Mouse (Mus musculus) neural tube, embryonic 11.5 days (tissue): ENCODE measurements around the gene Ankrd28. TPM values are rescaled to one million over a fixed set of nuclear protein-coding genes. Genes with fewer than 3 reads are reported as not detected.
A peak's percentile ranks its signal among the peaks of the same experiment; 100 is the strongest.

Source experiments
- ATAC-seq: fragments of 200-750 bp; cut with Nextera tagmentation; 2 replicates; pipeline ENCODE4 v1.8.0; 2017; ENCODE audit warnings: moderate number of reproducible peaks, mild to moderate bottlenecking, moderate TSS enrichment, moderate library complexity; ENCODE audit not compliant: insufficient read depth, low FRiP score, low TSS enrichment
- DNase-seq: peaks from one replicate; pipeline ENCODE4 v3.0.0-alpha.2; 2015; ENCODE audit warnings: low spot score
- H3K27ac ChIP-seq: fragments of 300-500 bp; sonication (generic); 2 replicates; pipeline ENCODE4 v1.5.1; 2014; ENCODE audit warnings: low read depth, mild to moderate bottlenecking, low read length
- H3K27me3 ChIP-seq: fragments of 300-500 bp; sonication (generic); 2 replicates; pipeline ENCODE4 v1.6.1; 2014; ENCODE audit warnings: mild to moderate bottlenecking, low read length, mixed read lengths; ENCODE audit not compliant: control insufficient read depth, insufficient read depth
- H3K36me3 ChIP-seq: fragments of 300-500 bp; sonication (generic); 2 replicates; pipeline ENCODE4 v1.6.1; 2014; ENCODE audit warnings: mild to moderate bottlenecking, low read length, moderate library complexity, mixed read lengths; ENCODE audit not compliant: control insufficient read depth, insufficient read depth
- H3K4me1 ChIP-seq: fragments of 300-500 bp; sonication (generic); 2 replicates; pipeline ENCODE4 v1.6.1; 2014; ENCODE audit warnings: low read length, mixed read lengths; ENCODE audit not compliant: control insufficient read depth, insufficient read depth
- H3K4me2 ChIP-seq: fragments of 300-500 bp; sonication (generic); 2 replicates; pipeline ENCODE4 v1.6.1; 2014; ENCODE audit warnings: low read depth, mild to moderate bottlenecking, moderate library complexity
- H3K4me3 ChIP-seq: fragments of 300-500 bp; sonication (generic); 2 replicates; pipeline ENCODE4 v1.5.1; 2014; ENCODE audit warnings: low read depth, low read length
- H3K9ac ChIP-seq: fragments of 300-500 bp; sonication (generic); 2 replicates; pipeline ENCODE4 v1.6.1; 2014; ENCODE audit warnings: mild to moderate bottlenecking, low read length
- H3K9me3 ChIP-seq: fragments of 300-500 bp; sonication (generic); 2 replicates; pipeline ENCODE4 v1.6.1; 2016; ENCODE audit warnings: low read length; ENCODE audit not compliant: control insufficient read depth
- WGBS: fragments of 180-500 bp; shearing (Covaris S2); extraction: QIAGEN DNeasy Blood & Tissue Kit; methylation state at CpG from one replicate; pipeline ENCODE4 v1.1.7; 2014; 5-methylcytosine and 5-hydroxymethylcytosine counted together
- polyA plus RNA-seq: library from polyadenylated mRNA; unstranded; fragments of >200 nt; fragmentation: Nextera tagmentation; extraction: Ambion mirVana; gene quantifications from 2 replicates; pipeline ENCODE4 v1.2.1, GENCODE M21; 2014

The Ankrd28 gene
- polyA plus RNA-seq, 1 experiment from 2014 or later: 10.2 TPM

DNA sequence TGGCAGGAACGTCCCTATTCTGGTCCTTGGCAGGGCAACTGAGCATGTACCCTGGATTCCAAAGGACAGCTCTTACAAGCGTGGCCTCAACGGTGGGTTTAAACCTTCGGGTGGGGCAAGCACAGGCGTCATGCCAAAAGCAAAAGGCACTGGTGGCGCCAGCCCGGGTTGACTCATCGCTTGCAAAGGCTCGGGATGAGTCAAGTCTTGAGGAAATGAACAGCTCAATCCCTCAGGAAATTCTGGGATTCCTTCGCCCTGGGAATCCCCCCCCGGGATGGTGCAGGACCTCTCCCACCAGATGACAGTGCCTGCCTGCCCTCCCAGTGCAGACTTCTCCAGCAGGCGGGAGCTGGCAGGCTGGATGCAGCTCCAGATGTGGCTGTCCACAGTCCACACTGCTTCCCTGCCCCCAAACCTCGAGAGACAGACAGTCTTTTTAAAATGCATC lies 161.3 kb downstream of the Ankrd28 start:
- peak; percentile 53 for DNase-seq
- no peak overlapping the region for H3K4me2 ChIP-seq
- WGBS: 65% methylated on average over 13 of the region's 13 CpGs
- peaks cover 3% of the 10 kb centered on the region; the same call in 1 of the 2 replicates for H3K36me3 ChIP-seq
- peak overlapping the region; percentile 22 for H3K9ac ChIP-seq
- no peaks in the 10 kb centered on the region for H3K27me3 ChIP-seq
- peak; percentile 51 for ATAC-seq
- H3K4me3 ChIP-seq: no peak overlapping the region
- H3K9me3 ChIP-seq: no peaks in the 10 kb centered on the region
- peak overlapping the region; percentile 79 for H3K27ac ChIP-seq
- H3K4me1 ChIP-seq: peaks cover 20% of the 10 kb centered on the region

DNA sequence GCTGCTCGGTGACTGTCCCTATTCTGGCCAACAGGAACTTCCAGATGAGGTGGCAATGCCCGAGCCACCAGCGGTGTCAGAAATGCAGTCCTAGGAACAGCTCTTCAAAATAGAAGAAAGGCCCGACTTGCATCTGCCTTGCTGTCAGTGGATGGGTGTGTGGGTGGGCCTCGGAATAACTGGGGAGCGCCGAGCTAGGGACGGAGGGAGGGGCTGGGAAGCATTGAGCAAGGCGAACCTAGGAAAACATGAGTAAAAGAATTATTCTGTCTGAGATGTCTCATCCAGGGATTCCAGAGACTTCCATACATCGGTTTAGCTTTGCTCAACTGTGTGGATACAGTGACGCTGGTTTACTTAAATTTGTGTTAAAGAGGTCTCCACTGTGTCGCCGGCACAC lies 162.1 kb downstream of the Ankrd28 start:
- Histone ChIP-seq H3K4me2 (no peak overlapping the region), H3K36me3 (peaks cover 3% of the 10 kb centered on the region; the same call in 1 of the 2 replicates), H3K4me1 (peaks cover 24% of the 10 kb centered on the region), H3K4me3 (no peak overlapping the region), H3K9ac (no peak overlapping the region), H3K27me3 (no peaks in the 10 kb centered on the region), H3K27ac (no peak overlapping the region), H3K9me3 (no peaks in the 10 kb centered on the region)
- WGBS: 89% methylated on average over 13 of the region's 13 CpGs
- DNase-seq: no peak
- ATAC-seq: no peak

DNA sequence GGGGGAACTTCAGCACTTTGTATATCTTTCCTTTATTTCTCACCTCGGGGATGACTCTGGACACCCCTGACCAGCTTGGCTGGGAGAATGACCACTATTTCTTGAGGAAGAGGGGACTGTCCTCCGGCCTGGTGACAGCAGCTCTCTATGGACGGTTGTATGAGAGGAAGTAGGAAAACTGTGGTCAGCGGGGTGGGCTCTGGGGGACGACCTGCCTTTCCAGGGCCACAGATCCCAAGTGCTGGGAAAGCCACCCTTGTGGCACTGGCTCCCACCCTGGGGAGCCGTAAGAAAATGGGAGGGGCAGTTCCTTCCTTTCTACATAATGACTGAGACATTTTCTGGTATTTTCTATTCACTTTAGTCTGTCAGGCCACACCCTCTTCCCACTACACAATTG lies 162.7 kb downstream of the Ankrd28 start:
- no peaks in the 10 kb centered on the region for H3K27me3 ChIP-seq
- H3K4me1 ChIP-seq: peaks cover 30% of the 10 kb centered on the region
- no peak overlapping the region for H3K4me3 ChIP-seq
- H3K9ac ChIP-seq: no peak overlapping the region
- H3K9me3 ChIP-seq: no peaks in the 10 kb centered on the region
- H3K4me2 ChIP-seq: no peak overlapping the region
- WGBS: 85% methylated on average over 6 of the region's 6 CpGs
- DNase-seq: no peak
- H3K27ac ChIP-seq: no peak overlapping the region
- ATAC-seq: no peak
- H3K36me3 ChIP-seq: peaks cover 3% of the 10 kb centered on the region; the same call in 1 of the 2 replicates

DNA sequence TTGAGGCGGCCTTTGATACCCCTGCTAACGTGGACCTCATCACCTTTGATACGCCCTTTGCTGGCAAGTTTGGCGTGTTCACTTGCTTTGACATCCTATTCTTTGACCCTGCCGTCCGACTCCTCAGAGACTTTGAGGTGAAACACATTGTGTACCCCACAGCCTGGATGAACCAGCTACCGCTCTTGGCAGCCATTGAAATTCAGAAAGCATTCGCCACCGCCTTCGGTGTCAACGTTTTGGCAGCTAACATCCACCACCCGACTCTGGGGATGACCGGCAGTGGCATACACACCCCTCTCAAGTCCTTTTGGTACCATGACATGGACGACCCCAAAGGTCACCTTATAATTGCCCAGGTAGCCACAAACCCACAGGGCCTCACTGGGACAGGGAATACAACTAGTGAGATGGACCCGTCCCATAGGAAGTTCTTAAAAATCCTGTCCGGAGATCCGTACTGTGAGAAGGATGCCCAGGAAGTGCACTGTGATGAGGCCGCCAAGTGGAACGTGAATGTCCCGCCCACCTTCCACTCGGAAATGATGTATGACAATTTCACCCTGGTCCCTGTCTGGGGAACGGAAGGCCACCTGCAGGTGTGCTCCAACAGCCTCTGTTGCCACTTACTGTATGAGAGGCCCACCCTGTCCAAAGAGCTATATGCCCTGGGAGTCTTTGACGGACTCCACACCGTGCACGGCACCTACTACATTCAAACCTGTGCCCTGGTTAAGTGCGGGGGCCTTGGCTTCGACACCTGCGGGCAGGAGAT lies 163.3 kb downstream of the Ankrd28 start:
- Histone ChIP-seq H3K9me3 (no peaks in the 10 kb centered on the region), H3K27ac (no peak overlapping the region), H3K4me1 (peaks cover 36% of the 10 kb centered on the region), H3K4me3 (no peak overlapping the region), H3K4me2 (no peak overlapping the region), H3K36me3 (peaks cover 3% of the 10 kb centered on the region; the same call in 1 of the 2 replicates), H3K9ac (no peak overlapping the region), H3K27me3 (no peaks in the 10 kb centered on the region)
- DNase-seq (no peak), ATAC-seq (no peak)
- 96% methylated on average over 28 of the region's 28 CpGs for WGBS

DNA sequence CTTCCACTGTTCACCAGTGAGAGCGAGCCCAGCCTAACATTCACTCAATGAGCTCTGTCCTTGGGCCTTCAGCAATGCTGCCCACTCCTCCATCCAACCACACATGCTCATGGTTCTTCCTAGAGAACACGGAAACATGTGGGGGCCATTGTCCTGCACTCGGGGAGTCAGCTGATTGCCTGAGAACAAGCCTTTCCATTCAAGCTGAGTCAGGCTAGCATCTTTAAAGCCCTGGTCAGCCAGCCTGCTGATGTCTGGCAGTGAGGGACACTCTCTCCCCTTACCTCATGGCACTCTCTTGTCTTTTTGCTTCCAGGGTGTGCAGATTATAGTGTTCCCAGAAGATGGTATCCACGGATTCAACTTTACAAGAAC lies 164.9 kb downstream of the Ankrd28 start:
- Histone ChIP-seq H3K4me1 (peaks cover 40% of the 10 kb centered on the region), H3K27ac (no peak overlapping the region), H3K27me3 (no peaks in the 10 kb centered on the region), H3K9ac (no peak overlapping the region), H3K4me3 (no peak overlapping the region), H3K4me2 (no peak overlapping the region), H3K9me3 (no peaks in the 10 kb centered on the region), H3K36me3 (peaks cover 3% of the 10 kb centered on the region; the same call in 1 of the 2 replicates)
- no peak for DNase-seq
- no peak for ATAC-seq
- 84% methylated on average over 4 of the region's 4 CpGs for WGBS

DNA sequence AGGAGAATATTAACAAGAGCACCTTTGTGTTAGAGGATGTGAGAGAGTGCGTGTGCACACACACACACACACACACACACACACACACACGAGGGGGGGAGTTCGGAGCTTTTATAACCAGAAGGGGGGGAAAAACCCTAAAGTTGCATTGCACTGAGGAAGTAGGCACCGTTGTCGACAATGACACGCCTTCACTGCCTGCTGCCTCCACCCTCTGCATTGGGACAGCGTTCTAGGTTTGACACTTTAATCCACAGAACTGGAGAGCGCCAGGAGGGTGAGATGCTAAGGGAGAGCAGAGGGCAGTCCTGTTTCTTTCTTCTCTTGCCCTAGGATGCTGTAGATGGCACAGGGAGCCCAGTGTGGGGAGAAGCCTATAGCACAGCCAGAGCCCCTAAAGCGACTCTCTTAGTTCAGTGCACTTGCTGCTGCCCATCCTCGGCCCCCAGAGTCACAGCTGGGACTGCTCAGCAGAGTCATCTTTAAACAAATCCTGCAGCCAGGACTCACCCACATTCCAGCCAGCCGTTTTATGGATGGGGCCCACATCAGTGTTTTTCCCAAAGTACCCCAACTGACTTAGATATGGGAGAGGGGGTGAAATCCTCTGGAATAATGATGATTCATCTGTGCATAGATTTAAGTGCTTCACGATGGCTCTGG lies 165.4 kb downstream of the Ankrd28 start:
- H3K27ac ChIP-seq: no peak overlapping the region

DNA sequence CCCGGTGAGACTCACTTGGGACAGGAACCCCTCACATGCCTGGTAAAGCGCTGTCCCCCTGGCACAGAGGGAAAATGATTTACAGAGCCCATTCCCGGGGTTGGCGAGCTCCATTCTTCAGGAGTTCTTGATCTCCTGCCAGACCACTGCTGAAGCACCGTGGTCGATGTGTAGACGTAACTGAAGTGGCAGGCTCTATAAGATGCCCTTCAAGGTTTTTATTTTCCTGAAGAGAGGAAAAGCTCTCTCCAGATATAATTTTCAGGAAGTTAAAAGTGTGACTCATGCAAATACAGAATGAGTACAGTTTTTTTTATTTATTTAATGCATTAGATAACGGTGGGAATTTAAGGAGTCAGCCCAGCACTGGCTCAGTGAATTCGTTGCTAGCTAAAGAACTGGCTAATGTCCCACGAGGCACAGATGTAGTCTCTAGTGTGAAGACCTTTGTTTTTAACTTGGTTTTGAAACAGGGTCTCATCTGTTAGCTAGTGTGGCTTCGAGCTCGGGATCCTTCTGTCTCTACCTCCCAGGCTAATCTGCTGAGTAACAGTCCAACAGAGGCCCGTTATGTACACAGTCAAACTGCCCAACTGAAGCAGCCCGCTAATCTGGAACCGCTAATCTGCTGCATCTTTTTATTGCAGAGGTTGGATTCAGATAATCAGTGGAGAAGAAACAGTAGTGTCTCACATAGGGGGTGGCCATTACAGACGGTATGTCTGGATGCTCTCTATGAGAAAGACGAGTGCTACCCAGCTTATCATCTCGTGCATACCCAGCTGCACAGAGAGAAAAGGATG lies 166.2 kb downstream of the Ankrd28 start:
- Histone ChIP-seq H3K27ac (no peak overlapping the region), H3K36me3 (peaks cover 3% of the 10 kb centered on the region; the same call in 1 of the 2 replicates), H3K9ac (no peak overlapping the region), H3K4me3 (no peak overlapping the region), H3K4me2 (no peak overlapping the region), H3K9me3 (no peaks in the 10 kb centered on the region), H3K27me3 (no peaks in the 10 kb centered on the region), H3K4me1 (peaks cover 33% of the 10 kb centered on the region)
- 74% methylated on average over 18 of the region's 18 CpGs for WGBS
- no peak for ATAC-seq
- no peak for DNase-seq

More for the DNA sequence above, 165.4 kb downstream of the Ankrd28 start:
- ATAC-seq (no peak), DNase-seq (no peak)
- WGBS: 73% methylated on average over 12 of the region's 12 CpGs
- Histone ChIP-seq H3K4me3 (no peak overlapping the region), H3K36me3 (peaks cover 3% of the 10 kb centered on the region; the same call in 1 of the 2 replicates), H3K9me3 (no peaks in the 10 kb centered on the region), H3K9ac (no peak overlapping the region), H3K27me3 (no peaks in the 10 kb centered on the region), H3K4me1 (peaks cover 39% of the 10 kb centered on the region), H3K4me2 (no peak overlapping the region)

DNA sequence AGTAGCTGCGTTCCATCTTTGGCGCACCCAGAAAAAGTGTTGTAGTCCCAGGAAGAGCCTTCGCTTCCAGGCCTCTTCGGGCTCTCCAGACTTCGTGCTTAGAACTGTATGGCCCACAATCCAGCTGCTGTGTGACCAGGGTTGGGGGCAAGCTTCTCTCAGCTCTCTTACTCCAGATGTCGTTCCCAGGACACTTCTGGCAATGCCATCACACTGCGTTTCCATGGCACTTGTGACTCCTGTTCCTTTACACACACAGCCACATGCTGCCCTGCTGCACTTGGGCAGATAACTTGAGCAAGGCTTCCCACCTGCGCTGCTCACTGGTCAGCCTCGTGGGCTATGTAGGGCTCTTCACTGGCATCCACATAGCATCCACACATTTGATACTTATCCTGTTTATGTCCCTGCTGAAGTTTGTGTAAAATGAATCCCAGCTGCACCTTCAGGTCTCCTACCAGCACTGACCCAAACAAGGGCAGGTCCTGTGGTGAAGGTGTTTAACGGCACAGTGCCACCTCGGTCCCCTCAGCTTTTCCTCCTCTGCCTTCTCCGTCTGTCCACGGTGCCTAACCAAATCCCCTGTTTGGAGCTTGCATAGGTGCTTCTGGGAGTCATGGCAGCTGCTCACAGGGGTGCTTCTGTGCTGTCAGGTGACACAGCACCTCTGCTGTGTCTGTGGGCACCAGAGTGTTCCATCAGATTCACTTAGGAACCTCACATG lies 166.9 kb downstream of the Ankrd28 start:
- WGBS: 91% methylated on average over 13 of the region's 13 CpGs
- Histone ChIP-seq H3K27me3 (no peaks in the 10 kb centered on the region), H3K9me3 (no peaks in the 10 kb centered on the region), H3K4me2 (no peak overlapping the region), H3K36me3 (peaks cover 3% of the 10 kb centered on the region; the same call in 1 of the 2 replicates), H3K9ac (no peak overlapping the region), H3K27ac (peak overlapping the region; percentile 100), H3K4me1 (peaks cover 26% of the 10 kb centered on the region), H3K4me3 (no peak overlapping the region)
- DNase-seq: no peak
- ATAC-seq: no peak
